Mouse (Mus musculus) right cerebral cortex, postnatal 25 days (tissue): Measurements from ENCODE around the gene Parp3.

Source experiments
- DNase-seq: peaks from one replicate; pipeline ENCODE4 v3.0.0; 2022

Parp3 gene

GRCm38 (mm10) chr9:106473753-106474105, 3.0 kb downstream of the Parp3 start:
- no peak for DNase-seq

- peak; percentile 2 for DNase-seq
Observed at GRCm38 (mm10) chr9:106473081-106473752, 3.5 kb downstream of the Parp3 start.

GRCm38 (mm10) chr9:106472321-106472720, 4.4 kb downstream of the Parp3 start:
- DNase-seq = peak; percentile 3

GRCm38 (mm10) chr9:106471892-106472291, 4.9 kb downstream of the Parp3 start:
- peak; percentile 19 for DNase-seq

- peak; percentile 5 for DNase-seq
Observed at GRCm38 (mm10) chr9:106470991-106471750, 5.6 kb downstream of the Parp3 start.

GRCm38 (mm10) chr9:106469776-106470175, 7.0 kb downstream of the Parp3 start:
- DNase-seq = no peak

- no peak for DNase-seq
Observed at GRCm38 (mm10) chr9:106469317-106469716, 7.4 kb downstream of the Parp3 start.

GRCm38 (mm10) chr9:106467746-106468145, 9.0 kb downstream of the Parp3 start:
- peak; percentile 3 for DNase-seq

- no peak for DNase-seq
Observed at GRCm38 (mm10) chr9:106466721-106467120, 10.0 kb downstream of the Parp3 start.

- peak; percentile 46 for DNase-seq
Observed at GRCm38 (mm10) chr9:106465571-106466200, 11.1 kb downstream of the Parp3 start, which contains the start of gene Gpr62. Gene Gpr62 (minus strand): TSS chr9:106465938.

- DNase-seq = peak; percentile 86
Observed at GRCm38 (mm10) chr9:106464751-106465541, 11.8 kb downstream of the Parp3 start.

- no peak for DNase-seq
Observed at GRCm38 (mm10) chr9:106463122-106464063, 13.4 kb downstream of the Parp3 start.

GRCm38 (mm10) chr9:106462430-106462800, 14.3 kb downstream of the Parp3 start:
- DNase-seq = no peak

GRCm38 (mm10) chr9:106461641-106462429, 14.9 kb downstream of the Parp3 start:
- no peak for DNase-seq

GRCm38 (mm10) chr9:106461026-106461415, 15.7 kb downstream of the Parp3 start:
- DNase-seq = no peak

- DNase-seq = no peak
Observed at GRCm38 (mm10) chr9:106460401-106461025, 16.2 kb downstream of the Parp3 start.

- no peak for DNase-seq
Observed at GRCm38 (mm10) chr9:106459946-106460345, 16.8 kb downstream of the Parp3 start.

- DNase-seq = no peak
Observed at GRCm38 (mm10) chr9:106457920-106458319, 18.8 kb downstream of the Parp3 start.

GRCm38 (mm10) chr9:106457163-106457559, 19.6 kb downstream of the Parp3 start:
- DNase-seq = no peak

GRCm38 (mm10) chr9:106456325-106457162, 20.2 kb downstream of the Parp3 start:
- DNase-seq = no peak
